Mouse (Mus musculus) hindlimb bud, embryonic 11.5 days (tissue): ENCODE results near the gene Gan.

Experiments
- DNase-seq: peaks from one replicate; pipeline ENCODE4 v3.0.0-alpha.2; 2012; ENCODE audit warnings: low read depth, low spot score; ENCODE audit errors: extremely low spot score

Gan gene

DNA sequence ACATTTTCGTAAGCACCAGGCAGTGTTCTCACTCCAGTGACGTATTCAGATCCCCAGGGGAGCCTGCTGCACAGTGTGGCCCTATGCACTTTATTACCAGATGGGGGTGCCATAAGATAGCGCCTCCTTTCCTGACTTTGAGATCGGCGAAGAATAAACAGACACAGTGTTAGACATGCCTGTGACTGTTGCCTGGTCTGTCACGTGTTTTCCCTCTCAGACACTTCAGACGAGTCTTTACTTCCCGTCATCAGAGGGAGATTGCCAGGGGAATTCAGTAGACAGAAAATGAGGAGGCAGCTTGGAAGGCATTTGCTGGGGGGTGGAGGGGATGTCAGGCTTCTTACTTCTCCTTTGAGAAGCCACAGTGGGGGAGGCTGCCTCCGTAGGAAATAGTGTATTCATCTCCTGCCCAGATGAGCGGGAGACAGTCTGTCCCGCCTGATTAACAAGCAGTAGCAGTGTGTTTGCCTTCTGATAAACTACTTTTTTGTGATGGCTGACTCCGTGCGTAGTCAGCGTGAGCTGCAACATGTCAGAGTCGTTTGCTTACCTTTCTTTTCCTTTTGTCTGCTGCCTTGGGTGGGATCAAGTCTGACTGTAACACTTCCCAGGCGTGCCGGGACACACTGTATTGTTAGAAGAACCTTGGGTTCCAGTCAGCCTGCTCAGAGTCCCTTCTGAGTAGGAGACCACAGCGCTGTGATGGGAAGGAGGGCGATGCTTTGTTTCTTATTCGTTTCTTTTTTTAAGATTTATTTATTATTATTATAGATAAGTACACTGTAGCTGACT lies 40.4 kb downstream of the Gan start:
- DNase-seq = no peak

DNA sequence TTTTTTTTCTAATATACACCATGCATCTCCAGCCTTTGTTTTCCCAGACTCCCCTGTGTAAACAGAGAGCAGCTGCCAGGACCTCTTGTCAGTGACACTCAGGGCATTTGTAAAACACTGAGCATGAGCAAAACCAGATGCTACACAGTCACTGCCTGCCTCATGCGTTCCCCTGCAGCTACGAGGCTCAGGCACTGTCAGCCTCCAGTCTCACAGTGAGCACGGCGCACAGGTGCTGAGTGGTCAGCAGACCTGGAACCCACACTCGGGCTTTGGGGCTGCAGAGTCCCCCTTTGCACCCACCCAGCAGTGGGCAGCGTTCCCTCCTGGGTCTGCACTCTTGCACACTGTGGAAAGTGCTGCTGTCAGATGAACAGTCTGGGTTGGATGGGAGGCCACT lies 41.7 kb downstream of the Gan start:
- DNase-seq = no peak

DNA sequence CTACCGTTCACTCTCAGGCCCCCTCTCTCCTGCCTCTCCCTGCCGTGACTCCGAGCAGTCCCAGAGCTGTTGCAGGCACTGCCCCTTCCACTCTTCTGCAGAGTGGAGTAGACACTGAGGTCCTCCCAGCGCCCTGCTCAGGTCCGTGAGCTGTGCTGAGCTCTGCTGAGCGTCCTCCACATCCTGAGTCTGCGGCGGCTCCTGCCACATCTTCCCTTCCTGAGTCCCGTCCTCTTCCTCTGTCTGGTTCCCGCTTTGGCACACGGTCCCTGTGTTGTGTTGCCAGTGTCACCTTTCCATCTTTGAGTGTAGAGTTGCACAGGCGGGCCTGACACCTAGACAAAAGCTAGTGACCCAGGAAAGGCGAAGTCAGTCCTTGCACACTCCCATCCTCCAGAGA lies 42.4 kb downstream of the Gan start:
- DNase-seq = no peak

DNA sequence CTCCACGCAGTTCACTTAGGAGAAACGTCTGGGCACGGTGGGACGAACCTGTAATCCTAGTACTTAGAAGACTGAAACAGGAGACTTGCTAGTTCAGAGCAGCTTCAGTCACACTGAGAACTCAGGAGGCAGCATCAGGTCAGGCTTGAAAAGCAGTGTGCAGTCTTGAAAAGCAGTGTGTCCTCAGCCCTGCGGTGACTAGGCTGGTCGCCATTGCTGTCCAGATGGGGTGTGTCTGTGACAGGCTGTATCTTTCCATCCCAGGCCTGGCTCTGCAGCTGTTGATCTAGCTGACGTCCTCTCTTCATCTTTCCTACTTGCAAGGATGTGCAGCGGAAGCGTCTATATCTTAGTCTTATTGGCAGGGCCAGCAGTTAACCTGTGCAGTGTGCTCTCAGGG lies 42.9 kb downstream of the Gan start:
- DNase-seq = no peak

DNA sequence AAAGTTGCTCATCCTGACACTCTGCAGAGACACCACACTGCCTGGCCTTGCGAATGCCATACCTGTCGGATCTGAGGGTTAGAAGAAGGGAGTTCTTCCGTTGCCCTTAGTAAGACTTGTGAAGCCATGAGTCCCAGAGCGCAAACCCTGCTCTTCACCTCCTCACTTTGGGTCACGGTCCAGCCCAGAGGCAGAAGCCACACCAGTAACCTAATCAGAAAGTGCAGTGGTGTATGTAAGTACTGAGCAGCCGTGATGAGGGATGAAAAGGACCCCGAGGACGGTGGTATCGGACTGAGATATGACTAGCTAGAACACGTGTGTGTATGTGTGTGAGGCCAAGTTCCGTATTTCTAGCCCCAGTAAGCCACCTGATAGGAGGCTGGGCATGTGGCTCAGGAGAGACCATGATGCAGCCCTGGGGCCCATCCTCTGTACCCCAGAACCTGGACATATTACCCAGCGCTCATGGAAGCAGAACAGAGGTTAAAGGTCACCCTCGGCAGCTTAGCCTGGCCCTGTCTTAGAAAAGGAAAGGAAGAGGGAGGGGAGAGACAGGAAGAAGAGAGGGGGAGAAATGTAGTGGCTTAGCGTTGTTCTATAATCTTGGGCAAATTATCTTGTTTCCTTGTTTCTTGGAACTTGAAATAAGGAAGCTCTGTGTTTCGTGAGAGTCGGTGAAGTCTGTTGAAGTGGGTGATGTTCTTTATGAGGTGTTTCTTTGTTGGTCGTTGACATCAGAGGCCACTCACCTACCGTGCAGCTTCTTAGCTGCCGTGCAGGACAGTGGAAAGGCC lies 43.5 kb downstream of the Gan start:
- DNase-seq = no peak

DNA sequence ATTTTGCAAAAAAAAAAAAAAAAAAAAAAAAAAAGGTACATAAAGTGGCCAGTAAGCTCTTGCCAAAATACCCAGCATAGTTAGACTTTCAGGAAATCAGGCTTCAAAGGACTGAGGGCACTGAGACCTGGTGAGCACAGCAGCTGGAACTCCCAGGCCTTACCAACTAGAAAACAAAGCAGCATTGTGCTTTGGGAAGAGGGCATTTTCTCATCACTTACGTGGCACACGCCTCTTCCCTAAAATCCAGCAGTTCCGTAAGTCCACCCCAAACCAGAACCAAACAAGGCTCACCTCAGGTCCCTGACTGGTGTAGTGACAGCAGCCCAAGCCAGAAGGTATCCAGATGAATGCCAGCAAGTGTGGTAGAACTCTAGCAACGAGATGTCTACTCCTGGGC lies 45.1 kb downstream of the Gan start:
- no peak for DNase-seq

DNA sequence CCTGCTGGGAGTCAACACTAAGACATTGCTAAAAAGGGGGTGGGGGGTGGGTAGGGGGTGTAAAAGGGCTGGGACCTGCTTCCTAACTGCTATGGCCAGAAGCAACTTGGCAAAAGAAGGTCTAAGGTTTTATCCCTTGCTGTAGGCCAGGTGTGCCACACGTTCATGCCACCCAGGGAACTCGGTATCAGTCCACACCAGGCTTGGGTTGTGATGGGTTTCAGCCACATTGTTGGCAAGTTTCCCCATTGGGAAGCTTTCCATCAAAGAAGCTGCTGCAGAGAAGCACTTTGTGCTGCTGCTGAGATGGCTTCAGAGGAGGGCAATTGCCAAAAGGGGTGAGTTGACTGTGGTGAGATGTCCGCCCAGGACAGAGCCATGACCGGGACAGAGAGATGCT lies 47.9 kb downstream of the Gan start:
- DNase-seq = no peak

DNA sequence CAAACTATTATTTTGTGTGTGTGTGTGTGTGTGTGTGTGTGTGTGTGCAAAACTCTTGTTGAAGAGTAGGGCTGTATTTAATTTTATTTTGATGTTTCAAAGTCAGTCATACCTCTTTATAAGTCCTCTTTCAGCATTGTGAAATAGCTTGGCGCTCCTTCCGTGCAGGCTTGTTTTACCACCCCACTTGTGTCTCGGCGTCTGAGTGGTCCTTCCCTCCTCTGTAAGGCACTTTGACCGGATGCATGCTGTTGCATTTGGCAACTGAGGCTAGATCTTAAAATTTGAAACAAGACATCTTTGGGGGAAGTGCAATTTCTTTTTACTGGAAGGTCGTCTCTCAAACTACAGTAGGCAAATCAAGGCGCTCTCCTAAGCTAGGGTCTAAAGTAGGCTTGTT lies 48.7 kb downstream of the Gan start:
- no peak for DNase-seq

DNA sequence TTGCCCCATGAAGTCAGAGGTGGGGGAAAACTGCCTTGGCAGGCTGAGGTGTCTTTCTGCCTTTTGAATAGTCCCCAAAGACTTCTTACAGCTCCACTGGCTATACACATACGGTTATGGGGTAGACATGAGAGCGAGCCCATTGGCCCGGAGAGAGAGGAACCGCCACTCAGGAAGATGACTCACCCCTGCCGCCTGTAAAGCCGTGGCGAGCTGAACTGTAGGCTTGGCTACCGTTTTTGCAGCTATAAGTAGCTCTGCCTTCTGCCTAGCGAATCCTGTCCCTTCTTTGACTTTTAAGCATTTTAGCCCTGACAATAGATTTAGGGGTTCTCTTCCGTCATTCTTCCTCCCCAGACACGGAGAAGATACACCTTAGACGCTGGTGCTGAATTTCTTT lies 51.2 kb downstream of the Gan start:
- DNase-seq = no peak

DNA sequence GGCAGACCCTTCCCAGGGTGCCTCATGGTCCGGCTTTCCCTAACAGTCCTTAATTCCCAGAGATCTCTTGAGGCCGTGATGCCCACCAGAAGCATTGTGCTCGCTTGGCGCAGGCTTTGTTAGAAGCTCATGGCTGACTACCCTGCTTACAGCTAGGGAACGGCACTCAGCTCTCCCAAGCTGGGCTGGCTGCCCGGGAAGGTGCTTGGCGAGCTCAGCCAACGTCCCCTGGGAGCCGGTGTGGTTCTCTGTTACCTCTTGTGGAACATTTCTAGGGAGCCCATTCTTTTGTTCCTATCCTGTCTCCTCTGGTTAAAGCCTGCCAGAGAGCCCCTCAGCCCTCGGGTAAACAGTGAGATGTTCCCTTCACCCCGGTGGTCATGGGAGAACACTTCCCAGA lies 54.2 kb downstream of the Gan start:
- no peak for DNase-seq

DNA sequence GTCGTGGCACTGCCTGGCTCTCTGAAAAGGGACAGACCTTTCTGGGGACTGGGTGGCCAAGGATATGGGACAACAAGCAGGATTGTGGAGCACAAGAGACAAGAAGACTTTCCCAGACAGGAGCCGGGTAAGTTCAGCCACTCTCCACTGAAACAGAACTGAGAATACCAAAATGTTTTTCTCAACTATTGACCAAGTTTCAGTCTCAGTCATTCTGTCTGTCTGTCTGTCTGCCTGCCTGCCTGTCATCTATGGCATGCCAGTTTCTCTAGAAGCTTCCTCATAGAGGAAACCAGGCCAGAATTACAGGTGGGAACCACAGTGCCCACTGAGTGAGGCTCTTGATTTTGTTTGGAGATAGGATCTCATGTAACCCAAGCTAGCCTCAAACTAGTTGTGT lies 59.8 kb downstream of the Gan start:
- DNase-seq = no peak

DNA sequence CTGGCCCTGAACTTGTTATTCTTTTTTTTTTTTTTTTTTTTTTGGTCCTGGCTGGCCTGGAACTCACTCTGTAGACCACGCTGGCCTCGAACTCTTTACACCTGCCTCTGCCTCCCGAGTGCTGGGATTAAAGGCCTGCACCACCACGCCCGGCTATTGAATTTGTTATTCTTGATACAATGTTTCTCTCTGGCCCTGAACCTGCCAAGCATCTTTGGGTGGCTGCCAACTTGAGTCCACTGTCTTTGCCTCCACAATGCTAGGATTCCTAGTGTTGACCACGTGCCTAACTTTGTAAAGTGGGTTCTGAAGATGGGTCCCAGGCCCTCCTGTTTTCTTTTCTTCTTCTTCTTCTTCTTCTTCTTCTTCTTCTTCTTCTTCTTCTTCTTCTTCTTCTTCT lies 64.5 kb downstream of the Gan start:
- DNase-seq = no peak

DNA sequence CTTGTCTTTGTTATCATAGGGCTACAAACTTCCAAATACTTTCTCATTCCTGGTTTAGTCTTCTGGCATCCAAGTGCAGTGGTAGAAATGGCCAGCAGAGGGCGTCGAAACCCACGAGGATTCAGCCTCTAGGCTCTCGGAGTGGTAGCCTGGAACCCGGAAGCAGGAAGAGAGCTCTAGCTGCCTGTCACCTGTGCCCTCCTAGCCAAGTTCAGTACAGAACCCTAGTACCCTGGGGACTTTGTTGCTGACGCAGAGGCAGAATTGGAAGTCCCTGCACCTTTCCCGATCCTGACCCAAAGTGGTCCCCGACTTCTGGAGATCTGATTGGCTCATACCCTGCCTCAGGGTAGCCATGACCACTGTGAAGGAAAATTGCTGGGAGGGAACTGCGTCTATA lies 66.7 kb downstream of the Gan start:
- DNase-seq = peak; percentile 72

DNA sequence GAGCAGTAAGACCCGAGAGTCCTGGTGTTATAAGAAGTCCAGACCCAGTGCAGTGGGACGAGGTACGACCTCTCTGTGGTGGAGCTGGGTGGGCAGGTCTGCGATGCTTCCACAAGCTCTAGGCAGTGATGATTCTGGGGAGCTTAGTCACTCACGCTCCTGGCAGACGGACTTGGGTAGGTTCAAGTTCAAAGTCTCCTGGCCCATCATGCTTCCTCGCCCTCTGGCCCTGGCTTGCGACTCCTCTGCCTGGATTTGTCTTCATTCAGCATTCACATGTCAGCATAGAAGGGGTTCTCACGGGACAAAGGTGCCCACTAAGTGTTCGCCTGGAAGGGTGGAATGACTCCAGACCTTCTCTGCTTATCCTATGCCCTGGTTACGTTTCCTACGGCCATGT lies 68.4 kb downstream of the Gan start:
- DNase-seq = no peak

DNA sequence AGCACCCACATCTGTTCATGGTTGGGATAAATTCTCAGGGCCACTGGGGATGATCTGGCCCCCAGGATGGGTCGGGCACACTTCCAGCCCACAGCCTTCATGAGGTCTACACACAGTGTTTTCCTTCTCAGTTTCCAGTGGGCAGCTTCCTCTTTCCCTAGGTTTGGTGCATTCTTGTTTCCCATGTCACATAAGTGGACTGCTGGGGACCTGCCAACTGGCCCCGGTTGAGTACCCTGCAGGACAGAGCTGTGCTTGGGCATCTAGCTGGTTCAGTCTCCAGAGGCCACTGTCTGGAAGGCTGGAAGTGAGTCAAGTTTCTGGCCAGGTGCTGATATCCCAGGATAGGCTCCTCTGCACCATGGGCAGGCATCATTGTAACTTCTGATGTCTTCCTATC lies 69.4 kb downstream of the Gan start:
- DNase-seq = no peak

DNA sequence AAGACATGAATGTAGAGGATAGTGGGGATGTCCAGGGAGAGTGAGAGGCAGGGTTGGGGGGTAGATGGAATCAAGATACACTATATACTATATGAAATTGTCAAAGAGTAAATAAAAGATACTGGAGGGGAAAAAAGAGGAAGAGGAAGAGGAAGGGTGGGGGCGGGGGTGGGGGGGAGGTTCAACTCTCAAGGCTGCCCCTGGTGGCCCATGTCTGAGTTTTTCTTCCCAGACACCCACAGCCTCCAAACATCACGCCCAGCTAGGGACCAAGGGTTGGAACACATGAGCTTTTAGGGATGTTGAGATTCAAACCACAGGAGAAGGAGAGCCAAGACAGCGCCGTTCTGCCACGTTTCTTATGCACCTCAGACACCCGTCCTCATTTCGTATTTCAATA lies 75.3 kb downstream of the Gan start:
- DNase-seq = no peak

DNA sequence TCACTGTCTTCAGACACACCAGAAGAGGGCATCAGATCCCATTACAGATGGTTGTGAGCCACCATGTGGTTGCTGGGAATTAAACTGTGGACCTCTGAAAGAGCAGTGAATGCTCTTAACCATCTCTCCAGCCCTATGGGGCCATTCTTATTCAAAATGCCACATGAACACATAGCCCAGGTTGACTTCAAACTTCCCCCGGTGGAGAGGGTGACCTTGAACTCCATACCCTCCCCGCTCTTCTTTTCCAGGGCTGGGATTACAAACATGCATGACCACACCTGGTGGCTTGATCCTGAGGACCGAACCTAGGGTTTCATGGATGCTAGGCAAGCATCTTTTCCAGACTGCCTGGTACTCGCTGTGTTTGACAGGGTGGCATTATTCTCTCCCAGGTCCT lies 78.6 kb downstream of the Gan start:
- no peak for DNase-seq

DNA sequence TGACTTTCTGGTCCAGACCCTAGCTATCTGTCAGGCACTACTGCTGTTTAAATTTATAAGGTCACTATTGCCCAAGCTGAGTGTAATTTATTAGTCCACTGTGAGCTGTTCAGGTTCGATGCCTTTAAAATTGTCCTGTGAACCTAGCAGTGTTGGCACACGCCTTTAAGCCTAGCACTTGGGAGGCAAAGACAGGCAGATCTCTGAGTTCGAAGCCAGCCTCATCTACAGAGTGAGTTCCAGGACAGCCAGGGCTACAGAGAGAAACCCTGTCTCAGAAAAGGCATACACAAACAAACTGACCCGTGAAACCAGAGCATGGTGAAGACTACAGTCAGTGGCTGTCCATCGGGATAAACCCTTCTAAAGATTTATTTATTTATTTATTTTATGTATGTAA lies 82.4 kb downstream of the Gan start:
- no peak for DNase-seq

DNA sequence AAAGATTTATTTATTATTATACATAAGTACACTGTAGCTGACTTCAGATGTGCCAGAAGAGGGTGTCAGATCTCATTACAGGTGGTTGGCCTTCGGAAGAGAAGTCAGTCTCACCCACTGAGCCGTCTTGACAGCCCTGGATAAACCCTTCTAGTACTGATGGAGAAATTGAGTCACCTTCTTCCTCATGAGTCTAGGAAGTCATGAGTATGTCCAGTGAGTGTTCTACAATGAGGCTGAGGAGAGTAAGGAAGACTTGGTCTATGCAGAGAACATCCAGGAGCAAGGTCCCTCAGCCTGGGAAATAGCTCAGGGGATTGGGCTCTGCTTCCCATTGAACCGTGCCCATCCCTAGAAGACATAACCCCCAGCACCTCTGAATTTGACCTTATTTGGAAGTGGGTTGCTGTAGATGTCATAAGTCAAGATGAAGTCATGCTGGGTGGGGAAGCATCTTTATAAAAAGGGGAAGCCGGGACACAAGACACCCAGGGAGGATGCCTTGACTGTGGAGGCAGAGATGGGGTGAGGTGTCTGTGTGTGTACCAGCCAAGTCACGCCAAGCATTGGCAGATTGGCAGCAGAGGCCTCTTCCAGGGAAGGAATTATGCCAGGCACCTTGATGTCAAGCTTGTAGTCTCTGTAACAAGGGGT lies 83.0 kb downstream of the Gan start:
- DNase-seq = no peak

DNA sequence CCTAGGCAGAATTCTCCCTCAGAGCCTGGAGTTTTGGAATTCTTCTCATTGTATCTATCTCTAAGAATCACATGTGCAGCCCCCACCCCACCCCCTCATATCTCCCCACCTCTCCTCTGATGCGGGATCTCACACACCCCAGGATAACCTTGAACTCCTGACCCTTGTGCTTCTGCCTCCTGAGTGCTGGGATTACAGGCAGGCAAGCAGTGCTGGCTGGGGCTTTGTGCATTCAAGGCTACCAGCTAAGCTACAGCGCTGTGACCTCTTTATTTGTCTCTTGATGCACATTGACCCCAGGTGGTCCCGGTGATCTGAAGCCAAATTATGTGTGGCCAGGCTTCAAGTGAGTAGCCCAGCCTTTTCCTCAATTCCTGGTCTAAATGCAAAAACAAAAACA lies 83.9 kb downstream of the Gan start:
- DNase-seq = no peak

DNA sequence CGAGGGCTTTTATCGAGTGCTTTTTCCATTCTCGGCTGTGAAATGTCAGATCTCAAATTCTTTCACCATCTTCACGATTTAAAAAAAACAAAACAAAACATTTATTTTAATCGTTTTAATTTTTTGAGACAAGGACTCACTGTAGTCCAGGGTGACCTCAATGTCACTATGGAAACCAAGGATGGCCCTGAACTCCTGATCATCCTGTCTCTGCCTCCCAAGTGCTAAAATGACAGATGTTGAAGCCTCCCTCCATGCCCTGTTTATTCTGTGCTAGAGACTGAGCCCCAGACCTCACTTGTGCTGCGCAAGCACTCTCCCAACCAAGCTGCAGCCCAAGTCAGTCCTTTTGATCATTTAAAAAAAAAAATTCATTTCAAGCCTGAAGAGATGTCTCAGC lies 84.4 kb downstream of the Gan start:
- no peak for DNase-seq

DNA sequence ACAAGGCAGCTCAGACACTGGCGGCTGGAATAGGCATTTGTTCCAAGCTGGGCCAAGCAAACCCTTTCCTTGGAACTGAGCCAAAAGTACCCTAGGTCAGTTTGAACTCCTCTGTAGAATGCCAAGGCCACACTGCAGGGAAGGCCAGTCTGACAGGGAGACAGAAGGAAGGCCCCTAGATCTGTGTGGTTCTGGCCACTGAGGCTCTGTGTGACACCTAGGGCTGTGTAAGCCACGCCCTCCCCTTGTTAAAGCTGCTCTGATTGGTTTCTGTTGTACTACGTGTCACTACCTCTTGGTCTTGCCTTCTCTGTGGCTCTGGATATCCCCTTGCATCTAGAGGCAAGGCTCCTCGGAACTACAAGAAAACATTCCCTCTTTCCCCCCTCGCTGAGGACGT lies 86.7 kb downstream of the Gan start:
- DNase-seq = no peak
